ENCODE assay signal across 9 mouse cellular contexts in the genomic region with DNA sequence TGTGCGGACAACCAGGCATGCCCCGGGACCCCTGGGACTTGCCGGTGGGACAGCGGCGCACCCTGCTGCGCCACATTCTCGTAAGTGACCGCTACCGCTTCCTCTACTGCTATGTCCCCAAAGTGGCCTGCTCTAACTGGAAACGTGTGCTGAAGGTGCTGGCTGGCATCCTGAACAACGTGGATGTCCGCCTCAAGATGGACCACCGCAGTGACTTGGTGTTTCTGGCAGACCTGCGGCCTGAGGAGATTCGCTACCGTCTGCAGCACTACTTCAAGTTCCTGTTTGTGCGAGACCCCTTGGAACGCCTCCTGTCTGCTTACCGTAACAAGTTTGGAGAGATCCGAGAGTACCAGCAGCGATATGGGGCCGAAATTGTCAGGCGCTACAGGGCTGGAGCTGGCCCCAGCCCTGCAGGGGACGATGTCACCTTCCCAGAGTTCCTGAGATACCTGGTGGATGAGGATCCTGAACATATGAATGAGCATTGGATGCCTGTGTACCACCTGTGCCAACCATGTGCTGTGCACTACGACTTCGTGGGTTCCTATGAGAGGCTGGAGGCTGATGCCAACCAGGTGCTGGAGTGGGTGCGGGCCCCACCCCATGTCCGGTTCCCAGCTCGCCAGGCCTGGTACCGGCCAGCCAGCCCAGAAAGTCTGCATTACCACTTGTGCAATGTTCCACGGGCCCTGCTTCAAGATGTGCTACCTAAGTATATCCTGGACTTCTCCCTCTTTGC. TPM values are rescaled to one million over a fixed set of nuclear protein-coding genes. Genes with fewer than 3 reads are reported as not detected.
DNase-seq lines count a peak whose midpoint lies in the region; ATAC-seq and TF ChIP-seq lines count a peak whose summit lies in the region.
"Had no signal": no experiment of that assay in that cellular context is flagged by ENCODE, and none has a peak within 500 bp of the region (broad histone marks: within the 10 kb centered on the region; RNA-seq: fewer than 3 reads in every experiment).

No protein-coding gene starts in this region.

- H3K9me3 ChIP-seq in heart, embryonic 11.5 days (replicated peaks; ENCODE audit: control insufficient read depth, low read length) = no peaks in the 10 kb centered on the region
- H3K9me3 ChIP-seq in hindbrain, embryonic 12.5 days (replicated peaks) = no peaks in the 10 kb centered on the region
- H3K9me3 ChIP-seq in midbrain, embryonic 10.5 days (replicated peaks) = no peaks in the 10 kb centered on the region

- peak overlapping the region; percentile 70; the same call in 1 of the 2 replicates for H3K27ac ChIP-seq in heart, embryonic 11.5 days (ENCODE audit: low read depth, low read length)
- no peak overlapping the region for H3K27ac ChIP-seq in bone marrow, adult 2 months (ENCODE audit: control insufficient read depth, insufficient read depth, low read depth, low read length, poor library complexity)
- H3K27ac ChIP-seq in hindbrain, embryonic 12.5 days = no peak overlapping the region
- H3K27ac ChIP-seq in midbrain, embryonic 10.5 days (replicated peaks) = peak overlapping the region; percentile 90

- peaks cover 23% of the 10 kb centered on the region for H3K4me1 ChIP-seq in heart, embryonic 11.5 days (ENCODE audit: control insufficient read depth, insufficient read depth, low read length)
- peaks cover 2% of the 10 kb centered on the region; the same call in 1 of the 2 replicates for H3K4me1 ChIP-seq in bone marrow, adult 2 months (ENCODE audit: control insufficient read depth, insufficient read depth, low read length)
- peaks cover 38% of the 10 kb centered on the region for H3K4me1 ChIP-seq in hindbrain, embryonic 12.5 days
- peaks cover 49% of the 10 kb centered on the region for H3K4me1 ChIP-seq in midbrain, embryonic 10.5 days

- H3K4me2 ChIP-seq in heart, embryonic 11.5 days = peak overlapping the region; percentile 97
- peak overlapping the region; percentile 86 for H3K4me2 ChIP-seq in hindbrain, embryonic 12.5 days (replicated peaks)

- peak overlapping the region; percentile 74 for H3K4me3 ChIP-seq in heart, embryonic 11.5 days (ENCODE audit: low read depth, low read length)
- H3K4me3 ChIP-seq in bone marrow, adult 2 months (replicated peaks; ENCODE audit: control insufficient read depth, low read depth, low read length) = peak overlapping the region; percentile 94
- peak overlapping the region; percentile 60 for H3K4me3 ChIP-seq in hindbrain, embryonic 12.5 days
- peak overlapping the region; percentile 83 for H3K4me3 ChIP-seq in midbrain, embryonic 10.5 days

- no peak for DNase-seq in heart, adult 18-20 months
- no peak for DNase-seq in midbrain, embryonic 10.5 days (ENCODE audit: low spot score)
- no peak for DNase-seq in left cerebral cortex, adult 18-20 months (ENCODE audit: low spot score in 2 of 2)
- DNase-seq in gastrocnemius, adult 8-10 months (ENCODE audit: low spot score in 2 of 2) = no peak

- H3K27me3 ChIP-seq in heart, embryonic 11.5 days (ENCODE audit: control insufficient read depth, insufficient read depth, low read length) = no peaks in the 10 kb centered on the region
- H3K27me3 ChIP-seq in hindbrain, embryonic 12.5 days = no peaks in the 10 kb centered on the region
- H3K27me3 ChIP-seq in midbrain, embryonic 10.5 days (ENCODE audit: low read depth, poor library complexity, severe bottlenecking) = peaks cover 10% of the 10 kb centered on the region; the same call in 1 of the 2 replicates
- H3K27me3 ChIP-seq: Patski had no signal

- no peak for ATAC-seq in heart, embryonic 11.5 days (replicated peaks; ENCODE audit: insufficient number of reproducible peaks, low FRiP score, low TSS enrichment)
- 0 out of 2 replicates have a peak, but pooled peaks have one; percentile 6 for ATAC-seq in hindbrain, embryonic 12.5 days (ENCODE audit: low FRiP score)
- no peak for ATAC-seq in activated CD4-positive, CD25-positive, alpha-beta regulatory T cell, adult 4 months

- no peak for TF ChIP-seq POLR2A in bone marrow, adult 2 months (IDR thresholded peaks at IDR 0.05; ENCODE audit: borderline replicate concordance, control insufficient read depth, low read depth, low read length)

- H3K9ac ChIP-seq in heart, embryonic 11.5 days (ENCODE audit: low read depth, low read length) = peak overlapping the region; percentile 88
- peak overlapping the region; percentile 81 for H3K9ac ChIP-seq in hindbrain, embryonic 12.5 days

- WGBS in heart, embryonic 11.5 days (ENCODE audit: insufficient replicate concordance) = 26% methylated on average over 31 of the region's 31 CpGs
- WGBS in bone marrow, adult 2 months = 19% methylated on average over 31 of the region's 31 CpGs
- 37% methylated on average over 31 of the region's 31 CpGs for WGBS in hindbrain, embryonic 12.5 days
- 34% methylated on average over 31 of the region's 31 CpGs for WGBS in midbrain, embryonic 10.5 days

- no peak for TF ChIP-seq CTCF in bone marrow, adult 2 months (IDR thresholded peaks at IDR 0.05; ENCODE audit: control insufficient read depth, insufficient read depth, low read length)

- no peaks in the 10 kb centered on the region for H3K36me3 ChIP-seq in heart, embryonic 11.5 days (ENCODE audit: control insufficient read depth, insufficient read depth, low read length)
- H3K36me3 ChIP-seq in hindbrain, embryonic 12.5 days = peaks cover 16% of the 10 kb centered on the region
- peaks cover 24% of the 10 kb centered on the region for H3K36me3 ChIP-seq in midbrain, embryonic 10.5 days

RNA-seq across cellular contexts. Expression of a gene that starts 0.9 kb away (rescaled TPM):
- 19.6 and 22.3 TPM in 2 replicates for polyA plus RNA-seq in heart, embryonic 11.5 days (2014; fragmentation: Nextera tagmentation; extraction: Ambion mirVana)
- 1 to 10 TPM; 6.9 to 7.9 TPM for total RNA-seq in heart, adult 18-20 months (2021)
- 1.1 and 2.3 TPM in 2 replicates for polyA plus RNA-seq in bone marrow, adult 2 months (2011; ENCODE audit: insufficient read depth, insufficient read length, low replicate concordance, missing spikeins)
- 26.9 and 29.6 TPM in 2 replicates for polyA plus RNA-seq in hindbrain, embryonic 12.5 days (2016; fragmentation: Nextera tagmentation; extraction: Ambion mirVana)
- 14.5 and 17.2 TPM in 2 replicates for polyA plus RNA-seq in midbrain, embryonic 10.5 days (2016; fragmentation: Nextera tagmentation; extraction: Ambion mirVana)
- polyA plus RNA-seq in activated CD4-positive, CD25-positive, alpha-beta regulatory T cell, adult 4 months (2017; shearing (Covaris generic)) = 1 to 10 TPM; 1.3 to 1.5 TPM
- total RNA-seq in left cerebral cortex, adult 18-20 months (2021) = 1 to 10 TPM; 1.8 to 2.9 TPM
- 1 to 10 TPM; 1.0 to 2.3 (median 1.9) TPM for total RNA-seq in gastrocnemius, adult 8-10 months (2022)

RNA-seq across cellular contexts. Expression of a gene that starts 27.0 kb away (rescaled TPM):
- 0.77 and 1.1 TPM in 2 replicates for polyA plus RNA-seq in heart, embryonic 11.5 days (2014; fragmentation: Nextera tagmentation; extraction: Ambion mirVana)
- 10 to 100 TPM; 17.5 to 18.6 TPM for total RNA-seq in heart, adult 18-20 months (2021)
- 6.6 and 8.7 TPM in 2 replicates for polyA plus RNA-seq in bone marrow, adult 2 months (2011; ENCODE audit: insufficient read depth, insufficient read length, low replicate concordance, missing spikeins)
- 6.7 and 6.8 TPM in 2 replicates for polyA plus RNA-seq in hindbrain, embryonic 12.5 days (2016; fragmentation: Nextera tagmentation; extraction: Ambion mirVana)
- 3.8 and 3.9 TPM in 2 replicates for polyA plus RNA-seq in midbrain, embryonic 10.5 days (2016; fragmentation: Nextera tagmentation; extraction: Ambion mirVana)
- polyA plus RNA-seq in activated CD4-positive, CD25-positive, alpha-beta regulatory T cell, adult 4 months (2017; shearing (Covaris generic)) = 1 to 10 TPM; 3.6 TPM
- 10 to 100 TPM; 53.2 to 61.6 TPM for total RNA-seq in left cerebral cortex, adult 18-20 months (2021)
- 1 to 10 TPM; 4.6 to 7.1 (median 5.2) TPM for total RNA-seq in gastrocnemius, adult 8-10 months (2022)

Comparison
In these comparisons a context has a peak if more than half of its experiments do, and no peak if none do; other contexts are left out.
1. H3K27ac ChIP-seq: peak in heart, embryonic 11.5 days (single experiment) and midbrain, embryonic 10.5 days (single experiment); none in bone marrow, adult 2 months (single experiment) and hindbrain, embryonic 12.5 days (single experiment).
2. Peak in every context shown above with its lines, with median percentiles within 50 percentile points of each other: H3K4me3 ChIP-seq.